Comparison of ENCODE assay signal across 9 mouse cellular contexts in the genomic region with DNA sequence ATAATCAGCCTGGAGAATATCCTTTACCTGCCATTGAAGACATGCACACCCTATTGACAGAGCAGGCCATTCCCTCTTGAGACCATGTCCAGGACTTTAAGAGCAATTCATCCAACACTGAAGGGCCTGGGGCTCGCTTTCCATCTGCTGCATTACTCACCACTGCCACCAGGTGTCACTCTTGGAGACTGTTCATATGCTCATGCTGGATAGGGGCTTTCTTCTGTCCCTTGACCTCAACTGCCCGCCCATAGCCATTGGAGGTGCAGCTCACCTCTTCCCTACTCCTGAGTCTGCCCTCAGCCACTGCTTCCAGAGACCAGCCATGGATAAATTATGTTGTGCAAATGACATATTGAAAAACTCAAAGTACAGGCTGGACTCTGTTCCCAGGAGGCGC.
DNase-seq lines count a peak whose midpoint lies in the region; ATAC-seq and TF ChIP-seq lines count a peak whose summit lies in the region.
"Had no signal": no experiment of that assay in that cellular context is flagged by ENCODE, and none has a peak within 500 bp of the region (broad histone marks: within the 10 kb centered on the region; RNA-seq: fewer than 3 reads in every experiment).

No protein-coding gene starts in this region.

- H3K9me3 ChIP-seq in hindbrain, embryonic 11.5 days (ENCODE audit: control insufficient read depth, low read length): no peaks in the 10 kb centered on the region
- no peaks in the 10 kb centered on the region for H3K9me3 ChIP-seq in hindbrain, embryonic 16.5 days (ENCODE audit: control insufficient read depth, low read length)
- H3K9me3 ChIP-seq in ES-Bruce4 (replicated peaks; ENCODE audit: control insufficient read depth, insufficient read depth, low read length, poor library complexity, severe bottlenecking): no peaks in the 10 kb centered on the region
- no peaks in the 10 kb centered on the region for H3K9me3 ChIP-seq in forebrain, embryonic 14.5 days (replicated peaks; ENCODE audit: control insufficient read depth, low read length)
- H3K9me3 ChIP-seq in midbrain, postnatal 0 days (ENCODE audit: low read length): no peaks in the 10 kb centered on the region

- no peaks in the 10 kb centered on the region for H3K4me1 ChIP-seq in hindbrain, embryonic 11.5 days (replicated peaks; ENCODE audit: control insufficient read depth, insufficient read depth, low read length)
- no peaks in the 10 kb centered on the region; the same call in 1 of the 2 replicates for H3K4me1 ChIP-seq in hindbrain, embryonic 16.5 days (ENCODE audit: control insufficient read depth, insufficient read depth, low read depth, low read length)
- H3K4me1 ChIP-seq in ES-Bruce4 (ENCODE audit: control insufficient read depth, insufficient read depth, low read length): no peaks in the 10 kb centered on the region
- H3K4me1 ChIP-seq in forebrain, embryonic 14.5 days (ENCODE audit: control insufficient read depth, insufficient read depth, low read length): no peaks in the 10 kb centered on the region
- H3K4me1 ChIP-seq in midbrain, postnatal 0 days (ENCODE audit: insufficient read depth, low read length): no peaks in the 10 kb centered on the region

- 40% methylated on average over 3 of the region's 3 CpGs for WGBS in hindbrain, embryonic 11.5 days
- WGBS in hindbrain, embryonic 16.5 days: 41% methylated on average over 3 of the region's 3 CpGs
- 31% methylated on average over 3 of the region's 3 CpGs for WGBS in forebrain, embryonic 14.5 days
- WGBS in midbrain, postnatal 0 days: 40% methylated on average over 3 of the region's 3 CpGs

- no peak overlapping the region for H3K4me2 ChIP-seq in hindbrain, embryonic 11.5 days (replicated peaks; ENCODE audit: low read depth, low read length)
- H3K4me2 ChIP-seq in hindbrain, embryonic 16.5 days (ENCODE audit: low read length): no peak overlapping the region
- no peak overlapping the region for H3K4me2 ChIP-seq in forebrain, embryonic 14.5 days (ENCODE audit: low read length)
- no peak overlapping the region for H3K4me2 ChIP-seq in midbrain, postnatal 0 days (ENCODE audit: low read depth, low read length, poor library complexity, severe bottlenecking)

- no peak overlapping the region for H3K27ac ChIP-seq in hindbrain, embryonic 11.5 days (ENCODE audit: low read depth, low read length)
- no peak overlapping the region for H3K27ac ChIP-seq in hindbrain, embryonic 16.5 days (ENCODE audit: low read depth, low read length)
- no peak overlapping the region for H3K27ac ChIP-seq in ES-Bruce4 (ENCODE audit: insufficient read depth, low read length)
- no peak overlapping the region for H3K27ac ChIP-seq in forebrain, embryonic 14.5 days (ENCODE audit: low read depth, low read length)
- no peak overlapping the region for H3K27ac ChIP-seq in midbrain, postnatal 0 days (ENCODE audit: low read depth, low read length)

- no peak for ATAC-seq in hindbrain, embryonic 11.5 days (ENCODE audit: low FRiP score)
- ATAC-seq in hindbrain, embryonic 16.5 days: no peak
- ATAC-seq in forebrain, embryonic 14.5 days: no peak
- ATAC-seq in midbrain, postnatal 0 days (ENCODE audit: low FRiP score): no peak

- no peaks in the 10 kb centered on the region for H3K36me3 ChIP-seq in hindbrain, embryonic 11.5 days (ENCODE audit: control insufficient read depth, insufficient read depth, low read length)
- peaks cover 2% of the 10 kb centered on the region; the same call in 1 of the 2 replicates for H3K36me3 ChIP-seq in hindbrain, embryonic 16.5 days (ENCODE audit: control insufficient read depth, insufficient read depth, low read length)
- no peaks in the 10 kb centered on the region for H3K36me3 ChIP-seq in ES-Bruce4 (ENCODE audit: control insufficient read depth, insufficient read depth, low read length, poor library complexity, severe bottlenecking)
- no peaks in the 10 kb centered on the region for H3K36me3 ChIP-seq in forebrain, embryonic 14.5 days (ENCODE audit: control insufficient read depth, insufficient read depth, low read length)
- peaks cover 7% of the 10 kb centered on the region for H3K36me3 ChIP-seq in midbrain, postnatal 0 days (ENCODE audit: insufficient read depth, low read length)

- DNase-seq in hindbrain, embryonic 11.5 days (ENCODE audit: low spot score): peak; percentile 81
- DNase-seq in brain, embryonic 14.5 days (ENCODE audit: low read depth): peak; percentile 41
- peak; percentile 56 for DNase-seq in forebrain, embryonic 14.5 days (ENCODE audit: low spot score)
- peak; percentile 39 for DNase-seq in layer of hippocampus, adult 9-10 months (ENCODE audit: low spot score)
- DNase-seq in midbrain, postnatal 0 days (ENCODE audit: low spot score): peak; percentile 29
- peak; percentile 45 for DNase-seq in thymus, postnatal 14 days

- H3K9ac ChIP-seq in hindbrain, embryonic 11.5 days (ENCODE audit: low read depth, low read length): no peak overlapping the region
- H3K9ac ChIP-seq in hindbrain, embryonic 16.5 days (ENCODE audit: low read depth, low read length): no peak overlapping the region
- H3K9ac ChIP-seq in ES-Bruce4 (ENCODE audit: low read depth, poor library complexity, severe bottlenecking): no peak overlapping the region
- no peak overlapping the region for H3K9ac ChIP-seq in forebrain, embryonic 14.5 days (ENCODE audit: low read length)
- no peak overlapping the region for H3K9ac ChIP-seq in midbrain, postnatal 0 days (replicated peaks; ENCODE audit: low read length, poor library complexity, severe bottlenecking)

- H3K4me3 ChIP-seq in hindbrain, embryonic 11.5 days (ENCODE audit: low read depth, low read length): no peak overlapping the region
- no peak overlapping the region for H3K4me3 ChIP-seq in hindbrain, embryonic 16.5 days (ENCODE audit: low read length)
- H3K4me3 ChIP-seq in ES-Bruce4 (ENCODE audit: low read depth, low read length): no peak overlapping the region
- no peak overlapping the region for H3K4me3 ChIP-seq in forebrain, embryonic 14.5 days (ENCODE audit: low read depth, low read length)
- no peak overlapping the region for H3K4me3 ChIP-seq in midbrain, postnatal 0 days (ENCODE audit: low read depth, low read length)
- H3K4me3 ChIP-seq: erythroblast, embryonic 14.5 days had no signal

- no peak for TF ChIP-seq POLR2A in ES-Bruce4 (IDR thresholded peaks at IDR 0.05; ENCODE audit: insufficient read depth, low read length)
- no peak for TF ChIP-seq POLR2A in brain, embryonic 14.5 days (IDR thresholded peaks at IDR 0.05; ENCODE audit: borderline replicate concordance, extremely low read depth, insufficient read depth, insufficient read length, poor library complexity, severe bottlenecking)

- peak; percentile 68 for TF ChIP-seq CTCF in ES-Bruce4 (IDR thresholded peaks at IDR 0.05; ENCODE audit: low read depth, low read length)
- peak; percentile 83 for TF ChIP-seq CTCF in brain, embryonic 14.5 days (IDR thresholded peaks at IDR 0.05; ENCODE audit: borderline replicate concordance, extremely low read depth, insufficient read depth, insufficient read length)
- TF ChIP-seq CTCF in midbrain, postnatal 0 days (IDR thresholded peaks at IDR 0.05): peak; percentile 83

- no peak for TF ChIP-seq EP300 in ES-Bruce4 (IDR thresholded peaks at IDR 0.05; ENCODE audit: insufficient read depth, low read depth, low read length)

- no peaks in the 10 kb centered on the region for H3K27me3 ChIP-seq in hindbrain, embryonic 11.5 days (ENCODE audit: control insufficient read depth, insufficient read depth, low read length)
- H3K27me3 ChIP-seq in hindbrain, embryonic 16.5 days (replicated peaks; ENCODE audit: control insufficient read depth, insufficient read depth, low read length): no peaks in the 10 kb centered on the region
- no peaks in the 10 kb centered on the region for H3K27me3 ChIP-seq in ES-Bruce4 (ENCODE audit: control insufficient read depth, insufficient read depth, low read length, poor library complexity, severe bottlenecking)
- no peaks in the 10 kb centered on the region for H3K27me3 ChIP-seq in forebrain, embryonic 14.5 days (replicated peaks; ENCODE audit: control insufficient read depth, insufficient read depth, low read length)
- H3K27me3 ChIP-seq in midbrain, postnatal 0 days (ENCODE audit: insufficient read depth, low read length): no peaks in the 10 kb centered on the region

Comparison
In these comparisons a context has a peak if more than half of its experiments do, and no peak if none do; other contexts are left out.
1. DNase-seq: peak in every context shown above with its lines; median percentile 81 in hindbrain, embryonic 11.5 days; 56 in forebrain, embryonic 14.5 days; 45 in thymus, postnatal 14 days; 41 in brain, embryonic 14.5 days; 39 in layer of hippocampus, adult 9-10 months; 29 in midbrain, postnatal 0 days.